27 mouse cellular contexts compared by ENCODE assay signal in the genomic region with DNA sequence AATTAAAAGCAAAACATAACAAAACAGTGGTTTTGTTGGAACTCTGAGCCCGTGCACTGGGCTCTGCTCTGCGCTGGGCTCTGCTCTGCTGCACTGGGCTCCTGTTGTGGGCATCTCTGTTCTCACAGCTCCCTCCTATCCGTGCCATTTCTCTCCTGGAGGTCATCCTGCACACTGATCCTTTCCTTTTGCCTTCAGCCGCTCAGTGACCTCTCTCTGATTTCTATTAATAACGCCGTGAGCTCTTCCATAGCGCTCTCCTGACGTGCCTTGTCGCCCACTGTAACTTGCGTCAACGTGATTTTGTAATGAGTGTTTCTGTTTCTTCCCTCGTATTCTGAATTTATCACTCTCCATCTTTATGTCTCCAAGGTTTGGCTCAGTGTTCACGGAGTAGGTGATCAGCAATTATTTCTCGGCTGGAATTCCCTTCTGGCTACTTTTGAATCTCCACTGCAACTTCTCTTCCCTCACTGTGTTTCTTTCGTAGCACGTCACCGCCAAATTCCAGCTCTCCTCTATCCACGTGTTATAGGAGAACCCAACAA.
DNase-seq lines count a peak whose midpoint lies in the region; ATAC-seq and TF ChIP-seq lines count a peak whose summit lies in the region.
"Had no signal": no experiment of that assay in that cellular context is flagged by ENCODE, and none has a peak within 500 bp of the region (broad histone marks: within the 10 kb centered on the region; RNA-seq: fewer than 3 reads in every experiment).

No protein-coding gene starts in this region.

- H3K4me2 ChIP-seq in heart, embryonic 13.5 days, result peak overlapping the region; percentile 56
- H3K4me2 ChIP-seq in heart, embryonic 16.5 days (ENCODE audit: low read depth, low read length), result peak overlapping the region; percentile 41
- H3K4me2 ChIP-seq in forebrain, embryonic 15.5 days (replicated peaks), result no peak overlapping the region
- H3K4me2 ChIP-seq: embryonic facial prominence, embryonic 12.5 days; embryonic facial prominence, embryonic 15.5 days; forebrain, embryonic 12.5 days; hindbrain, embryonic 14.5 days had no signal

- H3K27me3 ChIP-seq in heart, embryonic 13.5 days (replicated peaks), result no peaks in the 10 kb centered on the region
- no peaks in the 10 kb centered on the region for H3K27me3 ChIP-seq in heart, embryonic 16.5 days (ENCODE audit: control insufficient read depth, insufficient read depth, low read length)
- no peaks in the 10 kb centered on the region for H3K27me3 ChIP-seq in heart, adult 2 months (ENCODE audit: control insufficient read depth, insufficient read depth, low read length)
- H3K27me3 ChIP-seq in forebrain, embryonic 15.5 days, result no peaks in the 10 kb centered on the region
- H3K27me3 ChIP-seq: embryonic facial prominence, embryonic 12.5 days; forebrain, embryonic 12.5 days had no signal

- intact Hi-C loops in heart, postnatal 25 days (cut with DNase I), result no loop called here
- intact Hi-C loops in heart, adult 2 months (cut with DNase I), result no loop called here

- DNase-seq in heart, postnatal 25 days (ENCODE audit: low spot score), result no peak
- DNase-seq in heart, adult 2 months, result no peak
- peak; percentile 66 for DNase-seq in gonadal fat pad, adult 2 months (ENCODE audit: low read depth)
- DNase-seq: adrenal gland, adult 2 months; adrenal gland, postnatal 14 days; cerebellum, adult 11 months; cerebellum, adult 2 months; cerebellum, adult 9-11 months; cerebellum, postnatal 25 days; gastrocnemius, postnatal 10 days; gastrocnemius, postnatal 36 days; heart, adult 11 months; heart, postnatal 14 days; kidney, adult 18-20 months; kidney, adult 9 months had no signal

- no peak for TF ChIP-seq EP300 in heart, adult 2 months (IDR thresholded peaks at IDR 0.05; ENCODE audit: insufficient read depth, low read depth, low read length)

- peak overlapping the region; percentile 2 for H3K27ac ChIP-seq in heart, embryonic 13.5 days (replicated peaks)
- H3K27ac ChIP-seq in heart, embryonic 16.5 days (ENCODE audit: low read length), result peak overlapping the region; percentile 6; the same call in 1 of the 2 replicates
- no peak overlapping the region for H3K27ac ChIP-seq in heart, adult 2 months
- H3K27ac ChIP-seq in forebrain, embryonic 15.5 days (replicated peaks), result no peak overlapping the region
- H3K27ac ChIP-seq: embryonic facial prominence, embryonic 12.5 days; embryonic facial prominence, embryonic 15.5 days; forebrain, embryonic 12.5 days; hindbrain, embryonic 14.5 days; hindbrain, postnatal 0 days had no signal

- H3K9me3 ChIP-seq in heart, embryonic 13.5 days, result no peaks in the 10 kb centered on the region
- no peaks in the 10 kb centered on the region for H3K9me3 ChIP-seq in heart, embryonic 16.5 days (replicated peaks; ENCODE audit: control insufficient read depth, low read length)
- H3K9me3 ChIP-seq in forebrain, embryonic 15.5 days, result no peaks in the 10 kb centered on the region
- H3K9me3 ChIP-seq: embryonic facial prominence, embryonic 12.5 days; embryonic facial prominence, embryonic 15.5 days; forebrain, embryonic 12.5 days had no signal

- ATAC-seq in heart, embryonic 13.5 days (ENCODE audit: extremely low read depth, insufficient number of reproducible peaks, low FRiP score, low TSS enrichment), result no peak
- 0 out of 2 replicates have a peak, but pooled peaks have one; percentile 59 for ATAC-seq in heart, embryonic 16.5 days (replicated peaks; ENCODE audit: extremely low read depth, insufficient read depth, low FRiP score)
- no peak for ATAC-seq in forebrain, embryonic 15.5 days (replicated peaks)
- ATAC-seq: CD4-positive, CD25-positive, alpha-beta regulatory T cell, adult 4 months; forebrain, embryonic 16.5 days; hindbrain, postnatal 0 days; inflammation-experienced regulatory T-cells, adult 6 months; intestine, embryonic 16.5 days had no signal

- H3K79me2 ChIP-seq in heart, adult 2 months (replicated peaks; ENCODE audit: control insufficient read depth, insufficient read depth, low read length), result no peaks in the 10 kb centered on the region

- TF ChIP-seq POLR2A in heart, adult 2 months (IDR thresholded peaks at IDR 0.05; ENCODE audit: insufficient read depth, low read depth, low read length), result no peak

- whole genome bisulfite sequencing in heart, embryonic 13.5 days, result 49% methylated on average over 18 of the region's 18 CpGs
- 53% methylated on average over 18 of the region's 18 CpGs for WGBS in heart, embryonic 16.5 days
- WGBS in heart, adult 2 months, result 61% methylated on average over 18 of the region's 18 CpGs
- 76% methylated on average over 18 of the region's 18 CpGs for WGBS in forebrain, embryonic 15.5 days

- H3K9ac ChIP-seq in heart, embryonic 13.5 days, result peak overlapping the region; percentile 19; the same call in 1 of the 2 replicates
- peak overlapping the region; percentile 7; the same call in 1 of the 2 replicates for H3K9ac ChIP-seq in heart, embryonic 16.5 days (ENCODE audit: low read length)
- no peak overlapping the region for H3K9ac ChIP-seq in heart, adult 2 months (ENCODE audit: low read depth, low read length)
- no peak overlapping the region for H3K9ac ChIP-seq in forebrain, embryonic 15.5 days (replicated peaks)
- H3K9ac ChIP-seq: embryonic facial prominence, embryonic 12.5 days; embryonic facial prominence, embryonic 15.5 days; forebrain, embryonic 12.5 days; hindbrain, embryonic 14.5 days had no signal

- peak overlapping the region; percentile 18; the same call in 1 of the 2 replicates for H3K4me3 ChIP-seq in heart, embryonic 13.5 days
- 0 out of 2 replicates have a peak overlapping the region, but pooled peaks have one; percentile 11 for H3K4me3 ChIP-seq in heart, embryonic 16.5 days (ENCODE audit: low read length)
- H3K4me3 ChIP-seq in heart, adult 2 months, result no peak overlapping the region
- no peak overlapping the region for H3K4me3 ChIP-seq in forebrain, embryonic 15.5 days
- H3K4me3 ChIP-seq: embryonic facial prominence, embryonic 12.5 days; embryonic facial prominence, embryonic 15.5 days; forebrain, embryonic 12.5 days had no signal

- peaks cover 42% of the 10 kb centered on the region for H3K4me1 ChIP-seq in heart, embryonic 13.5 days
- peaks cover 17% of the 10 kb centered on the region for H3K4me1 ChIP-seq in heart, embryonic 16.5 days (ENCODE audit: control insufficient read depth, insufficient read depth, low read length)
- no peaks in the 10 kb centered on the region; the same call in 1 of the 2 replicates for H3K4me1 ChIP-seq in heart, adult 2 months (ENCODE audit: control insufficient read depth, insufficient read depth, low read length)
- no peaks in the 10 kb centered on the region for H3K4me1 ChIP-seq in forebrain, embryonic 15.5 days
- H3K4me1 ChIP-seq: embryonic facial prominence, embryonic 12.5 days; embryonic facial prominence, embryonic 15.5 days; forebrain, embryonic 12.5 days had no signal

- no peaks in the 10 kb centered on the region for H3K36me3 ChIP-seq in heart, embryonic 13.5 days
- H3K36me3 ChIP-seq in heart, embryonic 16.5 days (ENCODE audit: control insufficient read depth, insufficient read depth), result no peaks in the 10 kb centered on the region
- H3K36me3 ChIP-seq in heart, adult 2 months (ENCODE audit: control insufficient read depth, insufficient read depth, low read length), result no peaks in the 10 kb centered on the region
- no peaks in the 10 kb centered on the region for H3K36me3 ChIP-seq in forebrain, embryonic 15.5 days
- H3K36me3 ChIP-seq: embryonic facial prominence, embryonic 12.5 days; embryonic facial prominence, embryonic 15.5 days; forebrain, embryonic 12.5 days had no signal

- no peak for TF ChIP-seq CTCF in heart, adult 2 months (IDR thresholded peaks at IDR 0.05)

Comparison
In these comparisons a context has a peak if more than half of its experiments do, and no peak if none do; other contexts are left out.
1. H3K27ac ChIP-seq: peak in heart, embryonic 13.5 days (single experiment) and heart, embryonic 16.5 days (single experiment); none in heart, adult 2 months (single experiment) and forebrain, embryonic 15.5 days (single experiment).
2. H3K4me3 ChIP-seq: peak in heart, embryonic 13.5 days (single experiment) and heart, embryonic 16.5 days (single experiment); none in heart, adult 2 months (single experiment) and forebrain, embryonic 15.5 days (single experiment).
3. H3K9ac ChIP-seq: peak in heart, embryonic 13.5 days (single experiment) and heart, embryonic 16.5 days (single experiment); none in heart, adult 2 months (single experiment) and forebrain, embryonic 15.5 days (single experiment).